Mouse (Mus musculus) mouse trophoblast stem cell (cell line): Measurements from ENCODE around the gene Phka2.

Experiments
- in situ Hi-C, 2 experiments: fragments of 300-500 bp; cut with MseI, MboI; formaldehyde crosslinking; loops; 2 replicates in 1 of 2; 3 replicates in 1 of 2; pipeline ENCODE4 v1.15.1; 2025

Gene Phka2

DNA sequence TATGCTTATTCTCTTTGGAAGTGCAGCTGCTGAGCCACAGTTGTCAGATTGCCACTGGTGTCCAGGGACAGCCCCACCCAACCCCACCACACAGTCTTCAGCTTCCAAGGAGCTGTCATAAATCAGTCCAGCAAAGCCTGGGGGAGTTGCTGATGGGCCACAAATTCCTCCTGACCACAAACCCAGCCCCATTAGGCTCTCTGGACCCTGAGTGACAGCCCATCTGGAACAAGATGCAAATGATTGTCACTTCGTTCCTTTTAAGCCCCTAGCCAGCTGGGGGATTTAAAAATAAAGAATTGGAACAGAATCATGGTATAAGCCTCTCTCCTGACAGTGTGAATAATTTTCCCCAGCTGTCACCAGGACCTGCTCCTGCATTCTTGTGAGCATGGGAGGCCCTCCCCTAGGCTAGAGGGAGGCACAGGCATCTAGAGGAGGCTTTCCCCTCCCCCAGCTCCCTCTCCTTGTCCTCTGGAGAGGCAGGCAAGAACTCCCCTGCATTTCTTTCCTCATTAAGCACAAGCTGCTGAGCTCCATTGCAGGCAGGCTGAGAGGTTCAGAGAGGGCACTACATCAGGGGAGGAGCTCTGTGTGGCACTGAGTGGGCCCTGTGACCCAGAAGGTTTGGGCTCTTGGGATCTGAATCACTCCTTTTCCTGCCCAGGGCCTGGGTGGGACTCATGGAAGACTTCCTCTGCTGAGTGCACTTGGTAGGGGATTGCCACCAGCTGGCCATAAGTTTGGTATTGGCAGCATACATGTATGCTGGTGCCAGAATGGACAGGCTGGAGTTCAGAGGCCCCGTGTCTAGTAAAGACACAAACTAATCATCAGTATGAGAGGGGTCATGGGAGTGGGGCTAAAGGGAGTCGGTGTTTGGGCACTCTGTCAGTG, 96.8 kb downstream of the Phka2 start:
- in situ Hi-C loops = no loop called here

- in situ Hi-C loops = no loop called here
Observed at GRCm38 (mm10) chrX:160601053-160601452, 99.1 kb downstream of the Phka2 start.

DNA sequence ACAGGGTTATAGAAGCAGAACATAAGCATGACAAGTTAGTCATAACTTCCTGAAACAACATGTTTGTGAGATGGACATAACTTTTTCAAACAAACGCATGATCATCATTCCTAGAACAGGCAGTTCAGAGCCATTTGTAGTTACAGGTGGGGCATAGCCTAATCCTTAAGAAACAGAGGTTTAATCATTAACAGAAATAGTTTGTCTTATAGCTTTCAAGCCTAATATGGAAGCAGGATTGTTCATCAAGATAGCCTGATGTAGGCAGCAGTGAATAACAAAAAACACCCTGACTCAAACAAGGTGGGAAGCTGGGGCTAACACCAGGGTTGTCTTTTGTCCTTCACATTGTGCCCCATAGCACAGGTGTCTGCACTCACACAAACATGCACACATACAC, 100.8 kb downstream of the Phka2 start:
- in situ Hi-C loops = no loop called here

- in situ Hi-C loops = no loop called here
Observed at GRCm38 (mm10) chrX:160603316-160603715, 101.3 kb downstream of the Phka2 start.

DNA sequence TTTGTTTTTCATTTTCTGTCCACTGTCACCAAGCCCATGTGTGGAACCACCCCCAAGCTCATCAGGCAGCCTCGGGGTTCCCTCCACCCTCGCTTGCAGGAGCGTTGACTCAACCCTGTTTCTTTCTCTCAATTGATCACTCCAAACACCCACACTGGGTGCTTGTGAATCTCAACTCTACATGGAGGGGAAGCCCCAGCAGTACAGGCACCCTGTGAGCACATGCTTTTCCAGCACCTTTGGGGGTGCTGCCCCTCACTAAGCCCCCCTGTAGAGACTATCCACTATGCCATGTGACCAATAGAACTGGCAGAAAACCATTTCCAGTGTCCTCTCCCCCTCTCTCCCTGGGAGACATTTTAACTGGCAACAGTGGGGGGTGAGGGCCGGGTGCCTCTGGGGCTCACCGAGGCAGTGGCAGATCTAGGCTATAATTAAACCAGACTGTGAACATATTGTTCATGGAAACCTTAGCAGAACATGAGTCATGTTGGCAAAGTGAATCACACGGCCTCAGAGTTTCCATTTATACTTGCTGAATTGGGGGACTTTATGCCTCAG, 102.1 kb downstream of the Phka2 start:
- in situ Hi-C loops = no loop called here

DNA sequence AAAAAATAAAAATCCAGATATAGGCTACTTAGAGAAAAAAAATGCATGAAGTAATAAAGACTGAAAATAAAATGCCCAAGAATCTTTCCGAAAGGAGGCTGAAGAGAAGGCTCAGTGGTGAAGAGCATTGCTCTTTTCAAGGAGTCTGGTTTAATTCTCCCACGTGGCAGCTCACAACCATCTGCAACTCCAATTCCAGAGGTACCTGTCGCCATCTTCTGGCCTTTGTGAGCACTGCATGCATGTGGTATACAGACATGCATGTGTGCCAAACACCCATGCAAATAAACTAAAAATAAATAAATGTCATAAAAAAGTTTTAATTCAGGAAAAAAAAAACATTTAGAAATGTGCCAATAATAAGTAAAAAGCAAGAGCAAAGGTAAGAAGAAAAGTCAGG, 107.9 kb downstream of the Phka2 start:
- in situ Hi-C loops = loop anchor here in 1 of 2 experiments (10.0 kb wide), 1 partner anchor 155 kb away; no protein-coding TSS in a partner anchor

- in situ Hi-C loops = loop anchor here in 1 of 2 experiments (10.0 kb wide), 1 partner anchor 156 kb away; no protein-coding TSS in a partner anchor
Observed at GRCm38 (mm10) chrX:160610482-160610881, 108.5 kb downstream of the Phka2 start.

DNA sequence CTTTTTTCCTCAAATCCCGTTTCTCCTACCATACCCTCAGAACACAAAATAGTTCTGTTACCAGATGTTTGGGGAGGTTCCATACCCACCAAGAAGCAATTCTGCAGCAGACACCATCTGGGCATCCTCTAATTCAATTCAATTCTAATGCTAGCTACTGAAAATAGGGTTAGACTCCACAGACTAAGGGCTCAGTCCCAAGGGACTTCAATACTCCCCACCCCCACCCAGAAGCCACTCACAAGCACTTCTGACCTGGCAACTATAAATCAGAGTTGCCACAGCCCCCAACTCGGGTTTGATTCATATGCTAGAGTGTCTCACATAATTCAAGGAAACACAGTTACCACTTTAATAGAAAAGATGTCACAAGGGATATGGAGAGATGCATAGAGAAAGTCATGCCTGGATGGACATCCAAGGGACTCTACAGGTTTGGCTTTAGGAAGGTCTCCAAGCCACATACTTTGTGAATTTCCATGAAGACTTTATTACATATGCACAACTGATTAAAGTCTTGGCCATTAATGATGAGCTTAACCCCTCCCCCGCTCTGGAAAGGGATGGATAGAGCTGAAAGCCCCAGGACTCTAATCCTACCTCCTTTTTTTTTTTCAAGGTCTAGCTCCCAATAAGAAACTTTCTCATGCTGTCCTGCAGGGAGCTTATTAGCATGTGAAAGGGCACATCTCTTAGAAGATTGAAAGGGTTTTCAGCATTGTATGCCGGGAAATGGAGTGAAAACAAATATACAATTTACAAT, 109.1 kb downstream of the Phka2 start:
- in situ Hi-C loops = loop anchor here in 1 of 2 experiments (10.0 kb wide), 1 partner anchor 156 kb away; no protein-coding TSS in a partner anchor
